Mouse (Mus musculus): Measurements from ENCODE around the gene A130010J15Rik. TPM values are rescaled to one million over a fixed set of nuclear protein-coding genes. Genes with fewer than 3 reads are reported as not detected.

Gene A130010J15Rik
- polyA plus RNA-seq, 1 experiment from 2014 or later = 11.1 TPM

DNA sequence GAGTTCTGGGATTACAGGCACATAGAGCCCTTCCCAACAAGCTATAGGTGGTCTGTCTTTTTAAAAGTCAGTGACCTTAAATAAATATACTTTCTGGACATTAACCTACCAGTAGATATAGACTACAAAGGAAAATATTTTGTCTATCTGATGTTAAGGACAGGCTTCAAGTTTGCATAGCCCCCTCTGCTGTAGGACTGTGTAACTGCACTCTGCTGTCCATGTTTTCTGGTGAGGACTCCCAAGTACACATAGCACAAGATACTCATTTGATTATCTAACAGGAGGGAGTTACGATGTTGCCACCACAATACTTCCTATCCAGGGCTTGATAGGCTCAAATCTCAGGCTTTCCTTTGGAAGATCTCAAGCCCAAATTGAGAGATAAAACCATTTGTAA, 34.1 kb upstream of the A130010J15Rik start:
- H3K4me1 ChIP-seq = peaks cover 12% of the 10 kb centered on the region
- no peak overlapping the region for H3K9ac ChIP-seq
- H3K27ac ChIP-seq (replicated peaks) = no peak overlapping the region
- no peak for ATAC-seq (ENCODE audit: extremely low read depth, insufficient number of reproducible peaks, low FRiP score, low TSS enrichment)
- no peaks in the 10 kb centered on the region for H3K27me3 ChIP-seq (replicated peaks)
- H3K4me3 ChIP-seq = no peak overlapping the region
- H3K9me3 ChIP-seq = no peaks in the 10 kb centered on the region
- no peak overlapping the region for H3K4me2 ChIP-seq
- 77% methylated on average over 1 of the region's 1 CpGs for WGBS
- H3K36me3 ChIP-seq = no peaks in the 10 kb centered on the region

DNA sequence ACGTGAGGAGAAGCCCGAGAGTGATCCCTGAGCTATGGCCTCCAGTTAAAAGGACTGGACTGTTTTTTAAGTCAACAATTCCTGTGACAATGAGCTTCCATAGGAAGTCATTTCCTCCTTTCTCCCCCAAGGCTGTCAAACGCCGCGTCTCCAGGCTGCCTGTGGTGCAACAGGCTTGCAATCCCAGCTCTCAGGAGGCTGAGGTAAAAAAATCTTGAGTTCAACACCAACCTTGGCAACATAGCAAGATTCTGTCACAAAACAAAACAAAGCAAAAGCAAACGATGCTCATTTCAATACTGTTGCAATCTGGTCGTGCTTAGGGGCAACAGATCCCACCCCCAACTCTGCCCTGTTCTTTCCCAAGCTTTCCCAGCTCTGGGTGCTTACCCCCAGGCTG, 29.8 kb upstream of the A130010J15Rik start:
- Histone ChIP-seq H3K4me2 (no peak overlapping the region), H3K27me3 (replicated peaks) (no peaks in the 10 kb centered on the region), H3K9me3 (no peaks in the 10 kb centered on the region), H3K4me1 (no peaks in the 10 kb centered on the region), H3K27ac (replicated peaks) (peak overlapping the region; percentile 29; the same call in 1 of the 2 replicates), H3K36me3 (no peaks in the 10 kb centered on the region), H3K9ac (no peak overlapping the region), H3K4me3 (no peak overlapping the region)
- no peak for ATAC-seq (ENCODE audit: extremely low read depth, insufficient number of reproducible peaks, low FRiP score, low TSS enrichment)
- WGBS = 42% methylated on average over 7 of the region's 7 CpGs

DNA sequence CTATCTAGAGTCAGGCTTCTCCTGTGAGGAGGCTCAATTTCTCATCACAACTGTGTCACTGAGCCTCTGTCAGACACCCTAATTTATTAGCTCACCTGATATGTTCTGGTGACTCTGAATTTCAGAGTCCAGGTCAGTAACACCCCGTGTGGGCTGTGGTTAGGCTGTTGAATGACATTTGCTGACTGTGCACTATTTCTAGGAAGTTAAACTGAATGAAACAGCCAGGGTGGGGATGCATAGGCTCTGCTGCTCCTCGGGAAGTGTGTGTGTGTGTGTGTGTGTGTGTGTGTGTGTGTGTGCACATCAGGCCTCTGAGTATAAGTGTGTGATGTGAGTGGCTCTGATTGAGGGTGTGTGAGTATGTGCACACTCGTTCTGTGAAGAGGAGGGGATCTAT, 29.2 kb upstream of the A130010J15Rik start:
- Histone ChIP-seq H3K27me3 (replicated peaks) (no peaks in the 10 kb centered on the region), H3K27ac (replicated peaks) (no peak overlapping the region; the same call in 1 of the 2 replicates), H3K9ac (no peak overlapping the region), H3K4me2 (no peak overlapping the region), H3K4me1 (no peaks in the 10 kb centered on the region), H3K4me3 (no peak overlapping the region), H3K9me3 (no peaks in the 10 kb centered on the region), H3K36me3 (no peaks in the 10 kb centered on the region)
- ATAC-seq (ENCODE audit: extremely low read depth, insufficient number of reproducible peaks, low FRiP score, low TSS enrichment) = no peak
- 29% methylated on average over 3 of the region's 3 CpGs for WGBS

DNA sequence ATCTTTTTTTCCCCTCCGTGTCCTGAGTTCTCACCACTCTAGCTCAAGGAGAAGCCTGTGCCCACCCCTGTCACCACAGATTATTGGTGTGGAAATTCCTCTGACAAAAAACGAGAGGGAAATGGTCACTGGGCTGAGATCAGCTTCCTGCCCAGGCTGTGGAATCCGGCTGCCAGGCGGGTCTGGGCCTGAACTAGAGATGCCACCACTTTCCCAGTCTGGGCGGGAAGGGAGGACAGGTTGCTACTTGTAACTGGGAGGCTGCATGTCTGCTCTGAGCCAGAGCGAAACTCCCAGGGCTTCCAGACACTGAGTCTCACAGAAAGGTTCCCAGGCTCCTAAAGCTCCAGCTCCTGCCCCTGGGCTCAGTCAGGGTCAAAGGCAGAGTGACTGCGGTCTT, 26.7 kb upstream of the A130010J15Rik start:
- Histone ChIP-seq H3K9me3 (no peaks in the 10 kb centered on the region), H3K4me3 (no peak overlapping the region), H3K4me2 (no peak overlapping the region), H3K9ac (no peak overlapping the region), H3K27me3 (replicated peaks) (peaks cover 8% of the 10 kb centered on the region; the same call in 1 of the 2 replicates), H3K27ac (replicated peaks) (no peak overlapping the region), H3K4me1 (no peaks in the 10 kb centered on the region), H3K36me3 (no peaks in the 10 kb centered on the region)
- WGBS = 57% methylated on average over 7 of the region's 7 CpGs
- no peak for ATAC-seq (ENCODE audit: extremely low read depth, insufficient number of reproducible peaks, low FRiP score, low TSS enrichment)

DNA sequence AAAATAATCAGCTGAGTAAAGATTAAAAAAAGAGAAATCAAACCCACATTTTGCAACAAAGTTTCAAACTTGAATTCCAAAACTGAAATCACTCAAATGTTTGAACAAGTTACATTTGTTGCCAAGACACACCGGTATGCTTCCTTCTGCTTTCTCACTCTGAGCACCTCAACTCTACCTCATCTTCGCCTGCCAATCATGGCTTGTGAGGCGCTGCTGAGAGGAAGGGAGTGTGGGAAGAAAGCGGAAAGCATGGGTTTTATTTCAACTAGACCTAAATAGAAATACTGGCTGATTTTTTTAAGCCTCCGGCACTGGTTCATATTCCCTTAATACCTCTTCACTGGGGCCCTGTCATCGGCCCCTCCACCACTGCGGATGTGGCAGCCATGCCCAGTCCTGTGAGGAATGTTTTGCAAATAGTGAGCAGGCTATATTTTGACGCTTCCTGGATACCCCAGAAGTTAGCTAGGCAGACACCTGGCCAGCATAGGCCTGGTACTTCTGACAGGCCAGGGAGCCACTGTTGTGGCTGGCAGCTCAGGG, 25.3 kb upstream of the A130010J15Rik start:
- H3K4me3 ChIP-seq = no peak overlapping the region
- H3K27me3 ChIP-seq (replicated peaks) = peaks cover 8% of the 10 kb centered on the region; the same call in 1 of the 2 replicates
- no peaks in the 10 kb centered on the region for H3K4me1 ChIP-seq
- 77% methylated on average over 8 of the region's 8 CpGs for WGBS
- no peak overlapping the region for H3K9ac ChIP-seq
- H3K27ac ChIP-seq (replicated peaks) = no peak overlapping the region
- H3K36me3 ChIP-seq = no peaks in the 10 kb centered on the region
- ATAC-seq (ENCODE audit: extremely low read depth, insufficient number of reproducible peaks, low FRiP score, low TSS enrichment) = no peak
- H3K9me3 ChIP-seq = no peaks in the 10 kb centered on the region
- no peak overlapping the region for H3K4me2 ChIP-seq

DNA sequence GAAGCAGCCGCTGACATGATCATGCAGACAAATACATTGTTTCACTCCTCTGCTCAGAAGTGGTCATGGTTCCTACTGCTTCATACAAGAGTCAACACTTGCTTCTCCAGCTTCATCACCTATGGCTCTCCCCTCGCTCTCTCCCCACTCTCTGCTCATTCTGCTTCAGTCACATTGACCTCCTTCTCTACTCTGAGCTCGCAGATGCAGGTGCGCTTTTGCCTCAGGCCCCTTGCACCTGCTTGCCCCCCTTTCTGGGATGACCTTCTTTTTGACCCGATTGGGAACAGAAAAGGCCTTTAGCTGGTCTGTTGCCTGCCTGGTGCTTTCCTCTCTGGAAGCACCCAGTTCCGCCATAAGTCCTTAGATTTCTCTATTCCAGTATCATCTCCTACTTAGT, 23.3 kb upstream of the A130010J15Rik start:
- 80% methylated on average over 6 of the region's 6 CpGs for WGBS
- ATAC-seq (ENCODE audit: extremely low read depth, insufficient number of reproducible peaks, low FRiP score, low TSS enrichment) = no peak
- H3K36me3 ChIP-seq = no peaks in the 10 kb centered on the region
- no peak overlapping the region for H3K4me2 ChIP-seq
- H3K27ac ChIP-seq (replicated peaks) = no peak overlapping the region
- H3K27me3 ChIP-seq (replicated peaks) = peaks cover 8% of the 10 kb centered on the region; the same call in 1 of the 2 replicates
- H3K9me3 ChIP-seq = no peaks in the 10 kb centered on the region
- peaks cover 12% of the 10 kb centered on the region for H3K4me1 ChIP-seq
- no peak overlapping the region for H3K9ac ChIP-seq
- no peak overlapping the region for H3K4me3 ChIP-seq

DNA sequence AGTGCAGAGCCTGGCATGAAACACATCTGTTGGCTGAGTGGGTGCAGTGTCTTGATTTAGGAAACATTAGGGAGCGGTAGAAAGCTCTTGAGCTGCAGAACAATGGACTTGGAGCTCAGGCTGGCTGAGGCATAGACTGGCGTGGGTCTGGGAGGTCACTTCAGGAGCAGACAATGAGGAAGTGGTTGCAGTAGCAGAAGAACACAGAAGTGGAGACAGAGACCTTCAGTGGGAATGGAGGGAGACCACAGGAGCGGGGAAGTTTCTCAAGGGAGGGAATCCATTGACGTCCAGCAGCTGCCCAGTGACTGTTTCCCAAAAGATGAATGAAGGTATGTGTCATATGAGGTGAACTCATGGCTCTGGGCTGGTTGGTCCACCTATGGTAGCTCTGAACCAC, 22.7 kb upstream of the A130010J15Rik start:
- Histone ChIP-seq H3K9ac (no peak overlapping the region), H3K27ac (replicated peaks) (no peak overlapping the region), H3K4me1 (peaks cover 15% of the 10 kb centered on the region), H3K4me2 (no peak overlapping the region), H3K36me3 (no peaks in the 10 kb centered on the region), H3K9me3 (no peaks in the 10 kb centered on the region), H3K4me3 (no peak overlapping the region), H3K27me3 (replicated peaks) (peaks cover 8% of the 10 kb centered on the region; the same call in 1 of the 2 replicates)
- WGBS = 63% methylated on average over 4 of the region's 4 CpGs
- ATAC-seq (ENCODE audit: extremely low read depth, insufficient number of reproducible peaks, low FRiP score, low TSS enrichment) = no peak

DNA sequence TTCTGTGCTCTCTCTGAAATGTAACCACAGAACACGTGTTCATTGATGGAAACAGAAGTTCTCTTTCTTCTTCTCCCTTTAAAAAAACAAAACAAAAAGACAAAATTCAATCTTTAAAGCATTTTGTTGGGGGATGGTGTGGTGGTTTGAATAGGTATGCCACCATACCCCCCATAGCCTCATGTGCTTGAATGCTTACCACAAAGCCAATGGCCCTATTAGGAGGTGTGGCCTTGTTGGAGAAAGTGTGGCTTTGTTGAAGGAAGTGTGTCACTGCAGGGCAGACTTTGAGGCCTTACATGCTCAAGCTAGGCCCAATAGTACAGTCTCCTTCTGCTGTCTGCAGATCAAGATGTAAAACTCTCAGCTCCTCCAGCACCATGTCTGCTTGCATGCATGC, 21.4 kb upstream of the A130010J15Rik start:
- ATAC-seq (ENCODE audit: extremely low read depth, insufficient number of reproducible peaks, low FRiP score, low TSS enrichment) = no peak
- peaks cover 8% of the 10 kb centered on the region; the same call in 1 of the 2 replicates for H3K27me3 ChIP-seq (replicated peaks)
- peaks cover 23% of the 10 kb centered on the region for H3K4me1 ChIP-seq
- 75% methylated on average over 1 of the region's 1 CpGs for WGBS
- no peak overlapping the region for H3K27ac ChIP-seq (replicated peaks)
- no peak overlapping the region for H3K4me2 ChIP-seq
- no peaks in the 10 kb centered on the region for H3K36me3 ChIP-seq
- no peak overlapping the region for H3K9ac ChIP-seq
- no peak overlapping the region for H3K4me3 ChIP-seq
- no peaks in the 10 kb centered on the region for H3K9me3 ChIP-seq

DNA sequence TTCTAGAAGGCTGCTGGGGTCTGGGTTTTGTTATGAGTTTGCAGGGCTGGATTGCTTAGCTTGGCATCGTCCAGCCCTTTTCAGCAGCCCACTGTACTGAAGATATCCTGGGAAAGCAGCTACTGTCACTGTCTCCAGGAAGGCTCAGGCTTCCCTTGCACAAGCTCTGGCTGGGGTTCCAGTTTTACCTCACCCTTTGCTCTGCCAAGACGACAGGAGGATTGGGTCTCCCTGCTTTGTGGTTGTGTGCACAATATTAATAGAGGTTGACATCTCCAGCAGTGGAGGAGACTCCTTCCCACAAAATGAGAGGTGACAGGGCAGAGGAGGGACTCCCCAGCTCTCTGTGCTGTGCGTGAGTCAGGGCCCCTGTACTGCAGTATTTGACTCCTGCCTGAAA, 18.6 kb upstream of the A130010J15Rik start:
- H3K4me1 ChIP-seq = peaks cover 38% of the 10 kb centered on the region
- 0 out of 2 replicates have a peak overlapping the region, but pooled peaks have one; percentile 20 for H3K27ac ChIP-seq (replicated peaks)

DNA sequence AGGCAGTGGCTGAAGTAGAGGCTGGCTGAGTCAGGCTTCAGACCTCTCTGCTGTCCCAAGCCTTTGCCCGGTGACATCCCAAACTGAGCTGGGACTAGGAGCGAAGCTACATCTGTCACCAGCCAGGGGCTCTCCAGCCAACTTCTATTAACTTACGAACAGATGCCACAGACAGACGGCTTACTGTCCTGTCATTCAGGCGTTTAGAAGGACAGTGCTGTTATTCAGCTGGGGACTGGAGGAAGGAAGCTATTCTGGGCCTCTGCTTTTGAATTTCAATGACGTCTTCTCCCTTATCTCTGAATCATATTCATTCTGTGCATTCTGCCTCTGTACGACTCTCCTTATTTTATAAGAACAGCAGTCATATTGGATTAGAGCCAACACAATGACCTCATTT, 16.7 kb upstream of the A130010J15Rik start:
- Histone ChIP-seq H3K4me2 (peak overlapping the region; percentile 31; the same call in 1 of the 2 replicates), H3K27me3 (replicated peaks) (peaks cover 29% of the 10 kb centered on the region)

More for the DNA sequence above, 18.6 kb upstream of the A130010J15Rik start:
- no peak for ATAC-seq (ENCODE audit: extremely low read depth, insufficient number of reproducible peaks, low FRiP score, low TSS enrichment)
- WGBS = 48% methylated on average over 3 of the region's 3 CpGs
- H3K4me3 ChIP-seq = no peak overlapping the region
- no peaks in the 10 kb centered on the region for H3K9me3 ChIP-seq
- H3K4me2 ChIP-seq = no peak overlapping the region
- no peaks in the 10 kb centered on the region for H3K36me3 ChIP-seq
- H3K27me3 ChIP-seq (replicated peaks) = peaks cover 25% of the 10 kb centered on the region
- no peak overlapping the region for H3K9ac ChIP-seq

DNA sequence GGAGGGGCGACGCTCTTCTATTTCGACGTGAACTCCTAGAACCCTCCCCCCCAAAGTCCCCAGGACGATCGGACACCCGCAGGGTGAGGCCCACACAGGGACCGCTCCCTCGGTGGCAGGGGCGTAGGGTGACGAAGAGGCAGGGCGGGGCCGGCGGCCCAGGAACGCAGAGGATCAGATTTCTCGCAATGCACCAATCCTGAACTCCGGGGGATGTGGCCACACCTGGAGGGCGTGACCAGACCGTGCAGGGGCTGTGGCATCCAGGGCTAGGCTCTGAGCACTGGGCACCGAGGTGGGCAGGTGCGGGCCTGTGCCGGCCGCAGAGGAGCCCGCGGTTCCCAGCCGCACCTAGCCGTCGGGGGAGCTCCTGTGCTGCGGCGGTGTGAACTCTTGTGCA, 15.0 kb upstream of the A130010J15Rik start, which contains the start of gene Irf6:
Gene Irf6, plus strand, starts transcription at position 240 of the 400 bp plus-strand sequence.
- WGBS = under 1% methylated on average over 30 of the region's 30 CpGs
- Histone ChIP-seq H3K27me3 (replicated peaks) (peaks cover 29% of the 10 kb centered on the region), H3K4me3 (peak within 1 kb of the TSS; percentile 57), H3K9me3 (no peaks in the 10 kb centered on the region), H3K27ac (replicated peaks) (no peak within 1 kb of the TSS), H3K4me1 (peaks cover 50% of the 10 kb centered on the region), H3K9ac (peak within 1 kb of the TSS; percentile 73), H3K36me3 (no peaks in the 10 kb centered on the region), H3K4me2 (peak within 1 kb of the TSS; percentile 81)
- peak; percentile 72 for ATAC-seq (ENCODE audit: extremely low read depth, insufficient number of reproducible peaks, low FRiP score, low TSS enrichment)

More for the DNA sequence above, 16.7 kb upstream of the A130010J15Rik start:
- Histone ChIP-seq H3K4me3 (no peak overlapping the region), H3K4me1 (peaks cover 39% of the 10 kb centered on the region), H3K9ac (peak overlapping the region; percentile 58; the same call in 1 of the 2 replicates), H3K36me3 (no peaks in the 10 kb centered on the region), H3K27ac (replicated peaks) (peak overlapping the region; percentile 38), H3K9me3 (no peaks in the 10 kb centered on the region)
- ATAC-seq (ENCODE audit: extremely low read depth, insufficient number of reproducible peaks, low FRiP score, low TSS enrichment) = no peak
- 14% methylated on average over 7 of the region's 7 CpGs for WGBS

DNA sequence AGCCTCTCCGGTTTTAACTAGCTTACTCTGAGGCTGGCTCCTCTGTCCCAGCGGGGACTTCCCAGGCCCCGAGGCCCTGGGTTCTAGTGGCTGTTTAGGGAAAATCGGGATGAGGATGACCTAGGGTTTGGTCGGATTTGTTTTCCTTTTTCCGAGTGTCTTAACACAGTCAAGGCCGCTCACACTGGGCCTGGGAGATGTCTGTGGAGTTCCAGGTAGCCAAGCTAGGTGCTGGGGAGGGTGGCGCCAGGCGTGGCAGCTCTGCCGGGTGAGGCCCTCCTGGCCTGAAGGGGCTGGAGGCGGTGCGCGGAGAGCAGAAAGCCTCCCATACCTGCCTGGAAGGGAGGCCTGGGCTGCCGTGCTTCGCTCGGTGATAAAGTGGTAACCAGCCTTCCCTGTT, 14.3 kb upstream of the A130010J15Rik start:
- ATAC-seq (ENCODE audit: extremely low read depth, insufficient number of reproducible peaks, low FRiP score, low TSS enrichment) = no peak
- Histone ChIP-seq H3K36me3 (no peaks in the 10 kb centered on the region), H3K27me3 (replicated peaks) (peaks cover 29% of the 10 kb centered on the region), H3K27ac (replicated peaks) (no peak overlapping the region), H3K4me1 (peaks cover 45% of the 10 kb centered on the region), H3K4me2 (peak overlapping the region; percentile 81), H3K9me3 (no peaks in the 10 kb centered on the region), H3K9ac (peak overlapping the region; percentile 73), H3K4me3 (peak overlapping the region; percentile 57)
- 28% methylated on average over 16 of the region's 16 CpGs for WGBS
